Mouse (Mus musculus): ENCODE measurements around the gene Col25a1. TPM values are rescaled to one million over a fixed set of nuclear protein-coding genes. Genes with fewer than 3 reads are reported as not detected.

The Col25a1 gene
- total and polyA plus RNA-seq, 2 experiments from 2014 or later, result 10.6 to 28.0 TPM

DNA sequence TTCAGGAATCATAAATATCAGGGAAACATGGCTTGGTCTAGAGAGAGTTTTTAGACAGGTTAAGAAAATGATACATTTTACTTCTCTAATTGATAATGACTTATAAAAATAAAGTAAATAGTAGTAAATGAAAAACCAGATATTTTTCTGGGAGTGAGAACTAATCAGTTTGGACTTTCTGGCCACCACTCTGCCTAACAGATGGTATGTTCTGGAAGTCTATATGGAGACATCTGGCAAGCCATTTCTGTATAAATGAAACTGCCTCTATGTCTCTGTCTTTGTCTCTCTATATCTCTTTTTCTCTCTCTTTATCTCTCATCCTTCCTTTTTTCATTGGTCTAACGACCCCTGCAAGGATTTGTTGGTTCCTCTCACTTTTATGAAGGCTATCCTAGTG, 410.2 kb downstream of the Col25a1 start:
- no peaks in the 10 kb centered on the region for H3K27me3 ChIP-seq (ENCODE audit: insufficient read depth, low read length)
- no peak overlapping the region for H3K9ac ChIP-seq (replicated peaks; ENCODE audit: low read length, poor library complexity, severe bottlenecking)
- H3K27ac ChIP-seq (ENCODE audit: low read depth, low read length), result no peak overlapping the region
- no peak for DNase-seq (ENCODE audit: low spot score)
- H3K4me3 ChIP-seq (ENCODE audit: low read depth, low read length), result no peak overlapping the region
- H3K4me1 ChIP-seq (ENCODE audit: insufficient read depth, low read length), result no peaks in the 10 kb centered on the region
- H3K9me3 ChIP-seq (ENCODE audit: low read length), result no peaks in the 10 kb centered on the region
- no peak overlapping the region for H3K4me2 ChIP-seq (ENCODE audit: low read depth, low read length, poor library complexity, severe bottlenecking)
- 69% methylated on average over 1 of the region's 1 CpGs for WGBS
- H3K36me3 ChIP-seq (ENCODE audit: insufficient read depth, low read length), result no peaks in the 10 kb centered on the region
- ATAC-seq (ENCODE audit: low FRiP score), result no peak
- TF ChIP-seq CTCF (IDR thresholded peaks at IDR 0.05), result no peak

DNA sequence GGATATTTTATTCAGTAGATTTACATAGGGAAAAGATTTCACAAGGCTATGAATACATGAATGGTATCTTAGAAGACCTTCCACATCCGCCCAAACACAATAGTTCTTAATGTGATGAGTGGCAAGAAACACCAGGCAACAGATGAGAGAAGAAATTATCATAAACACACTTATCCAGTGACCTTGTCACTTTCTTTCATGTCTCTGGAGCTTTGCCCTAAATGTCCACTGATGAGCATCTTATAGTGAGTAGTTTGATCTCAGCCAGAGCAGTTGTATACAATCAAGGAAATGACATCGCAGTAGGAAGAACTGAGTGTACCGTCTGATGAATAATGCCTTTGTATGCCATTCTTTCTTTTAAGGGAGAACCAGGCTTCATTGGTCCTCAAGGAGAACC, 414.7 kb downstream of the Col25a1 start:
- Histone ChIP-seq H3K9ac (replicated peaks; ENCODE audit: low read length, poor library complexity, severe bottlenecking) (no peak overlapping the region), H3K27me3 (ENCODE audit: insufficient read depth, low read length) (no peaks in the 10 kb centered on the region), H3K27ac (ENCODE audit: low read depth, low read length) (no peak overlapping the region), H3K4me3 (ENCODE audit: low read depth, low read length) (no peak overlapping the region), H3K4me1 (ENCODE audit: insufficient read depth, low read length) (no peaks in the 10 kb centered on the region), H3K9me3 (ENCODE audit: low read length) (no peaks in the 10 kb centered on the region), H3K4me2 (ENCODE audit: low read depth, low read length, poor library complexity, severe bottlenecking) (no peak overlapping the region), H3K36me3 (ENCODE audit: insufficient read depth, low read length) (no peaks in the 10 kb centered on the region)
- 80% methylated on average over 3 of the region's 3 CpGs for WGBS
- ATAC-seq (ENCODE audit: low FRiP score) (no peak; the same call in 1 of the 2 replicates), DNase-seq (ENCODE audit: low spot score) (no peak)
- no peak for TF ChIP-seq CTCF (IDR thresholded peaks at IDR 0.05)

DNA sequence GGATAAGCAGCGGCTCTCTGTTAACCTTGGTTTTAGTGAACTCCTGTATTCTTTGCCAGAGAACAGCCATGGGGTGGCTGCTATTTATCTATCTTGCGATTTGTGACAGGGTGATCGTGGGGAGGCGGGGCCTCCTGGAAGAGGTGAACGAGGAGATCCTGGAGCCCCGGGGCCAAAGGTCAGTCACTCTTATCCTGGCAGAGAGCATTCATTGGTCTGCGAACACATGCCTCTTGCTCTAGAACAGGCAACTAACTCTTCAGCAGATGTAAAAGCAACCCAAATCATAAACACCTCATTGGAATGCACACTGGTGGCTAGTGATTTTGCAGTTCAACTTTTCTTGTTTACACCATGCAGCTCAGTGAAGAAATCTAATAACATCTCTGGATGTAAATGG, 417.8 kb downstream of the Col25a1 start:
- Histone ChIP-seq H3K9ac (replicated peaks; ENCODE audit: low read length, poor library complexity, severe bottlenecking) (no peak overlapping the region), H3K4me3 (ENCODE audit: low read depth, low read length) (no peak overlapping the region), H3K27ac (ENCODE audit: low read depth, low read length) (no peak overlapping the region), H3K4me1 (ENCODE audit: insufficient read depth, low read length) (no peaks in the 10 kb centered on the region), H3K27me3 (ENCODE audit: insufficient read depth, low read length) (no peaks in the 10 kb centered on the region), H3K4me2 (ENCODE audit: low read depth, low read length, poor library complexity, severe bottlenecking) (no peak overlapping the region), H3K9me3 (ENCODE audit: low read length) (no peaks in the 10 kb centered on the region), H3K36me3 (ENCODE audit: insufficient read depth, low read length) (no peaks in the 10 kb centered on the region)
- 81% methylated on average over 7 of the region's 7 CpGs for WGBS
- DNase-seq (ENCODE audit: low spot score) (no peak), ATAC-seq (ENCODE audit: low FRiP score) (no peak)
- no peak for TF ChIP-seq CTCF (IDR thresholded peaks at IDR 0.05)

DNA sequence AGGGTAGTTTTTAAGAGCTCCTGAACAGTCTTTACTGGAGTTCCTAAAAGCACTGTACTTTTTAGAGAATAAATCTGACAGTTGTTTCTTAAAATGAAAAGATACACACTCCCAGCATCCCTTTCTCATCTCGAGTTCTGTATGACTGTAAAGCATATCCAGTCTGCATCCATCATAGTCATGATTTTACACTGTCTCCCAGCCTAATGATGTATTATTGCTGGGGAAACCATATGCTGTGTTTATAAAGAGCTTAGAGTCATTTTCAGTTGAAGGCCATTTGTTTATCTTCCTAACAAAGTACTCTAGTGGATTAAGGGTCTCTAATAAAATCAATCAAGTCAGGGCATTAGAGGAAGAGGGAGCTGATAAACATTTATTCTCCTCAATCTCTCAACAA, 425.0 kb downstream of the Col25a1 start:
- DNase-seq (ENCODE audit: low spot score) (no peak), ATAC-seq (ENCODE audit: low FRiP score) (no peak)
- Histone ChIP-seq H3K9me3 (ENCODE audit: low read length) (no peaks in the 10 kb centered on the region), H3K27ac (ENCODE audit: low read depth, low read length) (no peak overlapping the region), H3K4me1 (ENCODE audit: insufficient read depth, low read length) (no peaks in the 10 kb centered on the region), H3K9ac (replicated peaks; ENCODE audit: low read length, poor library complexity, severe bottlenecking) (no peak overlapping the region), H3K4me3 (ENCODE audit: low read depth, low read length) (no peak overlapping the region), H3K27me3 (ENCODE audit: insufficient read depth, low read length) (no peaks in the 10 kb centered on the region), H3K36me3 (ENCODE audit: insufficient read depth, low read length) (no peaks in the 10 kb centered on the region), H3K4me2 (ENCODE audit: low read depth, low read length, poor library complexity, severe bottlenecking) (no peak overlapping the region)
- TF ChIP-seq CTCF (IDR thresholded peaks at IDR 0.05), result no peak
- WGBS, result 70% methylated on average over 1 of the region's 1 CpGs

DNA sequence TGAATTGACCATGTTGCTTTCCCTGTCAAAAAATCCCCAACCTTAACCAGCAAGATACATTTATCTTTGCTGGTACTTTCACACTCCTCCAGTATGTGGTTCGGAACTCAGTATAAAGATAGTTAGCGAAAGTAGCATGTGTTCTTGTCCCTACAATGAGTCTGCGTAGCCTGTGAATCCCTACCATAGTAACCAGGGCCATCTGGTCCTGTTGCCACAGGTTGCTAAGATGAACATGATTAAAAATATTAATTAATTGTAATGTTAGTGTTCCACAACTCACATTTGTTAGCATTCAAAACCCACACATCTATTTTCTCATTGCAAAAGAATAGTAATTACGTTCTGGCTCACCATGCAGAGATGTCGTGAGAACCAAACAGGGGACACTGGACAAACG, 434.3 kb downstream of the Col25a1 start:
- 92% methylated on average over 6 of the region's 6 CpGs for WGBS
- no peak for ATAC-seq (ENCODE audit: low FRiP score)

DNA sequence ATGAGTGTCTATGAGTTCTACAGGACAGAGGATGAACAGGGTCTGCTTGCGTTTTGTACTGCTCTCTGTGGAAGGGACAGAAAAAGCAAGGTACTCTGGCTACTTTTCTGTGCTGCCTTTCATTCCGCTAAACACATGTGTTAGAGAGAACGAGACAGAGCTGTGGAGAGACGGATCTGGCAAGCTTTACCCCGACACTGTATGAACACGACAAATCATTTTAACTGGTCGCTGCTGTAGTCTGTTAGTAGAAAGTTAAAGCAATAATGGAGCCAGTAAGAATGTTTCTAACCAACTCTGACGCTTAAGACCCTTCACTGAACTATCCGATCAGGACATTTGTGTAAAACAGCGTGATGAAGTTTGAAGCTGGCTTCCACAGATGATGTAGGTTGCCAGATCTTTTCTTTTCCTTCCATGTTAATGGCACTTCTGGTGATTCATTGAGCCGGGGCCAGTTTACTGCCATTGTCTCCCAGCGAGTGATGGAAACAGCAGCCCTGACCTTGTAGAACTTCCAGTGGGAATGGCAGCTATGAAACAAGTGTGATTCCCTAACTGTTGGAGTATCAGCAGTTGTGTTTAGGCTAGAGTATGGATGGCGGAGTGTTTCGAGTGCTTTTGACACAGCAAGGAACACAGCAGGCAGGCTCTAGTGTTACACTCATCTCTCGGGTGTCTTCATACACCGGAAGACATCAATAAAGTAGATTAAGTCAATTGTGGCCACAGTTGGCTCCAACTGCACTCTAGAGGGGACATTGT, 437.2 kb downstream of the Col25a1 start:
- Histone ChIP-seq H3K27ac (ENCODE audit: low read depth, low read length) (no peak overlapping the region), H3K36me3 (ENCODE audit: insufficient read depth, low read length) (no peaks in the 10 kb centered on the region)
- ATAC-seq (ENCODE audit: low FRiP score), result no peak

More for the DNA sequence above, 434.3 kb downstream of the Col25a1 start:
- Histone ChIP-seq H3K27me3 (ENCODE audit: insufficient read depth, low read length) (no peaks in the 10 kb centered on the region), H3K4me1 (ENCODE audit: insufficient read depth, low read length) (peaks cover 5% of the 10 kb centered on the region; the same call in 1 of the 2 replicates), H3K27ac (ENCODE audit: low read depth, low read length) (no peak overlapping the region), H3K36me3 (ENCODE audit: insufficient read depth, low read length) (no peaks in the 10 kb centered on the region), H3K4me2 (ENCODE audit: low read depth, low read length, poor library complexity, severe bottlenecking) (no peak overlapping the region), H3K4me3 (ENCODE audit: low read depth, low read length) (no peak overlapping the region), H3K9ac (replicated peaks; ENCODE audit: low read length, poor library complexity, severe bottlenecking) (no peak overlapping the region), H3K9me3 (ENCODE audit: low read length) (no peaks in the 10 kb centered on the region)
- no peak for DNase-seq (ENCODE audit: low spot score)
- no peak for TF ChIP-seq CTCF (IDR thresholded peaks at IDR 0.05)

More for the DNA sequence above, 437.2 kb downstream of the Col25a1 start:
- TF ChIP-seq CTCF (IDR thresholded peaks at IDR 0.05), result no peak
- H3K4me1 ChIP-seq (ENCODE audit: insufficient read depth, low read length), result peaks cover 5% of the 10 kb centered on the region; the same call in 1 of the 2 replicates
- no peak overlapping the region for H3K4me2 ChIP-seq (ENCODE audit: low read depth, low read length, poor library complexity, severe bottlenecking)
- H3K9ac ChIP-seq (replicated peaks; ENCODE audit: low read length, poor library complexity, severe bottlenecking), result no peak overlapping the region
- H3K4me3 ChIP-seq (ENCODE audit: low read depth, low read length), result no peak overlapping the region
- no peak for DNase-seq (ENCODE audit: low spot score)
- H3K9me3 ChIP-seq (ENCODE audit: low read length), result no peaks in the 10 kb centered on the region
- H3K27me3 ChIP-seq (ENCODE audit: insufficient read depth, low read length), result no peaks in the 10 kb centered on the region
- WGBS, result 83% methylated on average over 16 of the region's 16 CpGs
